Mouse (Mus musculus) embryonic fibroblast, embryonic 13.5 days (primary cell): ENCODE results near the gene Noxred1.

ENCODE experiments used
- CTCF ChIP-seq: IDR thresholded peaks from 2 replicates; pipeline ENCODE4 v1.5.1; 2011; ENCODE audit warnings: mild to moderate bottlenecking, control low read depth, low read length, moderate library complexity, borderline replicate concordance; ENCODE audit not compliant: insufficient read depth
- POLR2A ChIP-seq: IDR thresholded peaks from 2 replicates; pipeline ENCODE4 v1.6.1; 2011; ENCODE audit warnings: low read depth, mild to moderate bottlenecking, control low read depth, low read length, moderate library complexity

DNA sequence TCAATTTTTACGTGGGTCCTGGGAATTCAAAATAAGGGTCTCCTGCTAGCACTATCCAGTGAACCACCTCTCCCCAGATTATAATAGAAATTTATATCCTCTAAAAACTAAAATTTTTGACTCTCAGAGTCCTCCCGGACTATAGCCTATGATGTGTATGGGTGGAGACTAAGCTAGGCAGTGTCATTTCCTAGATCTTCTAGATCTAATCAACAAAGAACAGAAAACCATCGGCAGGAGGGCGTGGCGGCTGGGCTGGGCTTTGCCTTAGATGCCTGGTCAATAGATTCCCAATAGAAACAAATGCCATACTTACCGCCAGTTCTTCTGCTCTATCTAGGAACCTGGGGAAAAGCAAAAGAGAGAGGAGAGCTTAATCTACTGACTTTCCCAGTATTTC, 11.6 kb upstream of the Noxred1 start:
- TF ChIP-seq CTCF (no peak), POLR2A (no peak)
